Mouse (Mus musculus) left cerebral cortex, postnatal 36 days (tissue): Measurements from ENCODE around the gene Tnfrsf1b. TPM values are rescaled to one million over a fixed set of nuclear protein-coding genes. Genes with fewer than 3 reads are reported as not detected.

Source experiments
- DNase-seq, 2 experiments: peaks; one replicate each; pipeline ENCODE4 v3.0.0; 2021 to 2022; ENCODE audit warnings: low spot score in 2 of 2, mixed read lengths in 1 of 2
- intact Hi-C: fragments of 180-260 bp; cut with DNase I; formaldehyde crosslinking; loops from one replicate; pipeline ENCODE4 v1.15.1; 2025
- total RNA-seq, 2 experiments: library from RNA; stranded (reverse); gene quantifications; 2 replicates each; pipeline ENCODE4 v1.2.3; 2021

The Tnfrsf1b gene
- total RNA-seq, 2 experiments from 2014 or later: 2.5 to 2.7 TPM

GRCm38 (mm10) chr4:145263583-145263982, 16.9 kb upstream of the Tnfrsf1b start:
- intact Hi-C loops: no loop called here
- DNase-seq: no peak

GRCm38 (mm10) chr4:145260802-145261201, 14.1 kb upstream of the Tnfrsf1b start:
- intact Hi-C loops: no loop called here
- no peak for DNase-seq

GRCm38 (mm10) chr4:145257751-145258434, 11.2 kb upstream of the Tnfrsf1b start:
- DNase-seq: no peak
- intact Hi-C loops: no loop called here

- DNase-seq: no peak
- intact Hi-C loops: no loop called here
Measured at GRCm38 (mm10) chr4:145256144-145256543, 9.5 kb upstream of the Tnfrsf1b start.

- intact Hi-C loops: no loop called here
- DNase-seq: no peak
Measured at GRCm38 (mm10) chr4:145254418-145254817, 7.7 kb upstream of the Tnfrsf1b start.

GRCm38 (mm10) chr4:145252611-145253010, 5.9 kb upstream of the Tnfrsf1b start:
- DNase-seq: no peak
- intact Hi-C loops: no loop called here

- DNase-seq: no peak
- intact Hi-C loops: no loop called here
Measured at GRCm38 (mm10) chr4:145251546-145251945, 4.9 kb upstream of the Tnfrsf1b start.

- intact Hi-C loops: no loop called here
- DNase-seq: no peak
Measured at GRCm38 (mm10) chr4:145250002-145250401, 3.3 kb upstream of the Tnfrsf1b start.

- intact Hi-C loops: no loop called here
Measured at GRCm38 (mm10) chr4:145247556-145247955, 886 bp upstream of the Tnfrsf1b start.

GRCm38 (mm10) chr4:145245581-145245980, 1.1 kb downstream of the Tnfrsf1b start:
- no peak for DNase-seq
- intact Hi-C loops: no loop called here

More at GRCm38 (mm10) chr4:145247556-145247955, 886 bp upstream of the Tnfrsf1b start:
- DNase-seq: no peak

GRCm38 (mm10) chr4:145244676-145245075, 2.0 kb downstream of the Tnfrsf1b start:
- intact Hi-C loops: no loop called here
- DNase-seq: no peak

GRCm38 (mm10) chr4:145242719-145243350, 3.8 kb downstream of the Tnfrsf1b start:
- intact Hi-C loops: no loop called here
- no peak for DNase-seq

- no peak for DNase-seq
- intact Hi-C loops: no loop called here
Measured at GRCm38 (mm10) chr4:145240723-145241231, 5.9 kb downstream of the Tnfrsf1b start.

- intact Hi-C loops: no loop called here
Measured at GRCm38 (mm10) chr4:145239049-145239830, 7.4 kb downstream of the Tnfrsf1b start.

GRCm38 (mm10) chr4:145236027-145236426, 10.6 kb downstream of the Tnfrsf1b start:
- intact Hi-C loops: no loop called here
- DNase-seq: no peak

More at GRCm38 (mm10) chr4:145239049-145239830, 7.4 kb downstream of the Tnfrsf1b start:
- no peak for DNase-seq

- intact Hi-C loops: no loop called here
- no peak for DNase-seq
Measured at GRCm38 (mm10) chr4:145233487-145234228, 13.0 kb downstream of the Tnfrsf1b start.

- intact Hi-C loops: no loop called here
Measured at GRCm38 (mm10) chr4:145231732-145232131, 14.9 kb downstream of the Tnfrsf1b start.

GRCm38 (mm10) chr4:145230647-145231046, 16.0 kb downstream of the Tnfrsf1b start:
- DNase-seq: no peak
- intact Hi-C loops: no loop called here

More at GRCm38 (mm10) chr4:145231732-145232131, 14.9 kb downstream of the Tnfrsf1b start:
- no peak for DNase-seq

- no peak for DNase-seq
- intact Hi-C loops: no loop called here
Measured at GRCm38 (mm10) chr4:145229524-145230163, 17.0 kb downstream of the Tnfrsf1b start.
